Mouse (Mus musculus) limb, embryonic 14.5 days (tissue): ENCODE measurements around the gene Btbd11. TPM values are rescaled to one million over a fixed set of nuclear protein-coding genes. Genes with fewer than 3 reads are reported as not detected.

Experiments used
- ATAC-seq: fragments of 200-750 bp; cut with Nextera tagmentation; 2 replicates; pipeline ENCODE4 v1.8.0; 2017; ENCODE audit warnings: low read depth, moderate number of reproducible peaks, moderate TSS enrichment; ENCODE audit not compliant: low FRiP score
- DNase-seq: peaks from one replicate; pipeline ENCODE4 v3.0.0-alpha.2; 2015; ENCODE audit warnings: low spot score
- H3K27ac ChIP-seq: fragments of 300-500 bp; sonication (generic); replicated peaks from 2 replicates; pipeline ENCODE4 v1.5.1; 2014; ENCODE audit warnings: low read depth, mild to moderate bottlenecking, low read length, moderate library complexity, mixed read lengths
- H3K27me3 ChIP-seq: fragments of 300-500 bp; sonication (generic); 2 replicates; pipeline ENCODE4 v1.6.1; 2014; ENCODE audit warnings: low read length, mixed read lengths; ENCODE audit not compliant: control insufficient read depth, insufficient read depth
- H3K36me3 ChIP-seq: fragments of 300-500 bp; sonication (generic); 2 replicates; pipeline ENCODE4 v1.6.1; 2014; ENCODE audit warnings: mild to moderate bottlenecking, low read length, moderate library complexity, mixed read lengths; ENCODE audit not compliant: control insufficient read depth, insufficient read depth
- H3K4me1 ChIP-seq: fragments of 300-500 bp; sonication (generic); 2 replicates; pipeline ENCODE4 v1.6.1; 2014; ENCODE audit warnings: antibody characterized with exemption, low read length, mixed read lengths; ENCODE audit not compliant: control insufficient read depth, insufficient read depth
- H3K4me2 ChIP-seq: fragments of 300-500 bp; sonication (generic); replicated peaks from 2 replicates; pipeline ENCODE4 v1.6.1; 2014; ENCODE audit warnings: low read depth, mild to moderate bottlenecking, low read length, moderate library complexity; ENCODE audit not compliant: severe bottlenecking
- H3K4me3 ChIP-seq: fragments of 300-500 bp; sonication (generic); replicated peaks from 2 replicates; pipeline ENCODE4 v1.5.1; 2014; ENCODE audit warnings: low read length
- H3K9ac ChIP-seq: fragments of 300-500 bp; sonication (generic); 2 replicates; pipeline ENCODE4 v1.6.1; 2014; ENCODE audit warnings: mild to moderate bottlenecking, low read depth, low read length, moderate library complexity; ENCODE audit not compliant: severe bottlenecking
- H3K9me3 ChIP-seq: fragments of 300-500 bp; sonication (generic); 2 replicates; pipeline ENCODE4 v1.6.1; 2016; ENCODE audit warnings: low read length; ENCODE audit not compliant: control insufficient read depth
- POLR2A ChIP-seq: fragments of 200-500 bp; IDR thresholded peaks from 2 replicates; pipeline ENCODE4 v1.8.0; 2012; ENCODE audit warnings: inconsistent platforms, mild to moderate bottlenecking, moderate library complexity, borderline replicate concordance; ENCODE audit not compliant: insufficient read depth, insufficient read length; ENCODE audit errors: extremely low read depth
- WGBS: fragments of 180-500 bp; shearing (Covaris S2); extraction: QIAGEN DNeasy Blood & Tissue Kit; methylation state at CpG from one replicate; pipeline ENCODE4 v1.1.7; 2014; 5-methylcytosine and 5-hydroxymethylcytosine counted together
- polyA plus RNA-seq, 2 experiments: library from polyadenylated mRNA; depleted of rRNA in 1 of 2; stranded (reverse) in 1 of 2; unstranded in 1 of 2; fragments of >200 nt; fragmentation: Nextera tagmentation in 1 of 2; extraction: Ambion mirVana in 1 of 2; gene quantifications; 2 replicates each; pipeline versions ENCODE4 v1.2.1 to v1.2.3; 2012 to 2014

The Btbd11 gene
- polyA plus RNA-seq, 2 experiments: 10.2 to 11.6 TPM

GRCm38 (mm10) chr10:85378972-85379371, 7.6 kb upstream of the Btbd11 start:
- Histone ChIP-seq H3K36me3 (no peaks in the 10 kb centered on the region), H3K27me3 (no peaks in the 10 kb centered on the region), H3K9me3 (no peaks in the 10 kb centered on the region), H3K4me3 (no peak overlapping the region), H3K4me2 (no peak overlapping the region), H3K27ac (no peak overlapping the region), H3K9ac (no peak overlapping the region), H3K4me1 (peaks cover 5% of the 10 kb centered on the region; the same call in 1 of the 2 replicates)
- ATAC-seq: no peak
- TF ChIP-seq POLR2A: no peak
- 15% methylated on average over 8 of the region's 8 CpGs for WGBS
- no peak for DNase-seq

GRCm38 (mm10) chr10:85382981-85383380, 3.6 kb upstream of the Btbd11 start:
- peaks cover 5% of the 10 kb centered on the region; the same call in 1 of the 2 replicates for H3K4me1 ChIP-seq
- WGBS: 78% methylated on average over 7 of the region's 7 CpGs
- no peak overlapping the region for H3K9ac ChIP-seq
- no peak overlapping the region for H3K27ac ChIP-seq
- no peaks in the 10 kb centered on the region for H3K27me3 ChIP-seq
- H3K4me2 ChIP-seq: no peak overlapping the region
- DNase-seq: no peak
- no peak overlapping the region for H3K4me3 ChIP-seq
- no peak for TF ChIP-seq POLR2A
- no peaks in the 10 kb centered on the region for H3K36me3 ChIP-seq
- no peaks in the 10 kb centered on the region for H3K9me3 ChIP-seq
- no peak for ATAC-seq

- no peak for DNase-seq
- no peaks in the 10 kb centered on the region for H3K36me3 ChIP-seq
- ATAC-seq: peak; percentile 7; the same call in 1 of the 2 replicates
- H3K4me1 ChIP-seq: peaks cover 19% of the 10 kb centered on the region
- H3K27me3 ChIP-seq: no peaks in the 10 kb centered on the region
- no peak for TF ChIP-seq POLR2A
- H3K4me3 ChIP-seq: peak overlapping the region; percentile 65
- peak overlapping the region; percentile 73; the same call in 1 of the 2 replicates for H3K27ac ChIP-seq
- H3K9me3 ChIP-seq: no peaks in the 10 kb centered on the region
- H3K9ac ChIP-seq: peak overlapping the region; percentile 69
- H3K4me2 ChIP-seq: peak overlapping the region; percentile 98
- under 1% methylated on average over 74 of the region's 78 CpGs for WGBS
These were observed 831 bp downstream of the Btbd11 start for GRCm38 (mm10) chr10:85387219-85388070.

DNA sequence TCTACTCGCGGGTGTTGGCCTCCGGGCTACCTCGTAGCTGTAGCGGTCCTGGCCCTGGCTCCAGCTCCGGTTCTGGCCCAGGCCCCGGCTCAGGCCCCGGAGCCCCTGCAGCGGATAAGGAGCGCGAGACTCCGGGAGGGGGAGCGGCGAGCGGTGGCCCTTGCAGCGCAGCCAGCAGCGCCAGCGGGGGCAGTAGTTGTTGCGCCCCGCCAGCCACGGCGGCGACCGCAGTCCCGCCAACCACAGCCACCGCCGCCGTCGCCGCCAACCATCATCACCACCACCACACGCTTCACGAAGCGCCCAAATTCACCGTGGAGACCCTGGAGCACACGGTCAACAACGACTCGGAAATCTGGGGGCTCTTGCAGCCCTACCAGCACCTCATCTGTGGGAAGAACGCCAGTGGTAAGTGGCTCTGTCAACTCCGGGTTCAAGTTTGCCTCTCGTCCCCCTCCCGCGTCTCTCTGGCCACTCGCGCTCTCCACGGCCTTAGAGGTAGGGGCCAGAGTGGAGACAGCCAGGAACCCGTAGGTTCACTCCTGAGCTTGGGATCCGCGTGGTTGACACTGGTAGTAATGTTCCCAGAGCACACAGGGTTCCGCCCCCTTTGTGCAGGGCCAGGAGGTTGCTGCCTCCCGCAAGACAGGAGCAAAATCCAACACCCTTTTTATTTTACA, 1.6 kb downstream of the Btbd11 start:
- 1% methylated on average over 38 of the region's 50 CpGs for WGBS
- peak overlapping the region; percentile 69 for H3K9ac ChIP-seq
- no peaks in the 10 kb centered on the region for H3K36me3 ChIP-seq
- no peaks in the 10 kb centered on the region for H3K27me3 ChIP-seq
- DNase-seq (no peak), ATAC-seq (0 out of 2 replicates have a peak, but pooled peaks have one; percentile 1)
- TF ChIP-seq POLR2A: no peak
- peak overlapping the region; percentile 65 for H3K4me3 ChIP-seq
- H3K27ac ChIP-seq: no peak overlapping the region
- H3K9me3 ChIP-seq: no peaks in the 10 kb centered on the region
- H3K4me2 ChIP-seq: peak overlapping the region; percentile 98
- H3K4me1 ChIP-seq: peaks cover 19% of the 10 kb centered on the region

DNA sequence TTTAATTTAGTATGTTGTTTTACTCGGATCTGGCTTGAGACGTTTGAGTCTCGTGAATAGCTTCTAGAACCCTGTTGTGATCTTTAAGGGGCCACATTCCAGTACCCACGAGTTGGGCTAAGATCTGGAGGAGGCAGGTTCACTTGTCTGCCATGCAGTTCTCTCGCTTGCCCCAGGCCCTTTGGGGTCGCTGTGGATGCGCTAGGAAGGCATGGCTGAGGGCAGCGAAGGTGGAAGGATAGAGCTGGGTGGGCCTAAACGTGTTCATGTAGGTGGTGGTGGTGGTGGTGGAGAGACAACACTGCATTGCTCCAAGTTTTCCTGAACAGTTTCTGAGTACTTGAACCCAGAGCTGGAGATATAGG, 2.1 kb downstream of the Btbd11 start:
- Histone ChIP-seq H3K9me3 (no peaks in the 10 kb centered on the region), H3K9ac (peak overlapping the region; percentile 69), H3K27me3 (no peaks in the 10 kb centered on the region), H3K4me3 (peak overlapping the region; percentile 65), H3K27ac (no peak overlapping the region), H3K36me3 (no peaks in the 10 kb centered on the region), H3K4me1 (peaks cover 19% of the 10 kb centered on the region), H3K4me2 (peak overlapping the region; percentile 98)
- DNase-seq (no peak), ATAC-seq (no peak)
- under 1% methylated on average over 9 of the region's 9 CpGs for WGBS
- TF ChIP-seq POLR2A: no peak
